Mouse (Mus musculus): Measurements from ENCODE around the gene Cox19. TPM values are rescaled to one million over a fixed set of nuclear protein-coding genes. Genes with fewer than 3 reads are reported as not detected.

The Cox19 gene
- 69.7 and 77.3 TPM in 2 replicates for polyA plus RNA-seq (2015; fragmentation: Nextera tagmentation; extraction: Ambion mirVana)

GRCm38 (mm10) chr5:139351134-139351533 lies at the start of gene Cox19:
Cox19 (minus strand) TSS chr5:139351418.
- peak within 1 kb of the TSS; percentile 27; the same call in 1 of the 2 replicates for H3K27ac ChIP-seq
- no peak within 1 kb of the TSS; the same call in 1 of the 2 replicates for H3K9ac ChIP-seq
- H3K27me3 ChIP-seq = peaks cover 28% of the 10 kb centered on the region

GRCm38 (mm10) chr5:139399991-139400390 lies 48.8 kb upstream of the Cox19 start:
- Histone ChIP-seq H3K4me2 (no peak overlapping the region), H3K27ac (no peak overlapping the region), H3K4me3 (no peak overlapping the region), H3K36me3 (no peaks in the 10 kb centered on the region), H3K4me1 (replicated peaks) (peaks cover 24% of the 10 kb centered on the region), H3K9me3 (replicated peaks) (no peaks in the 10 kb centered on the region), H3K9ac (no peak overlapping the region), H3K27me3 (no peaks in the 10 kb centered on the region)
- ATAC-seq (replicated peaks; ENCODE audit: insufficient number of reproducible peaks, insufficient read depth, low FRiP score, low read depth) = no peak
- WGBS = 65% methylated on average over 14 of the region's 14 CpGs

More at GRCm38 (mm10) chr5:139351134-139351533, at the start of gene Cox19:
- Histone ChIP-seq H3K4me3 (no peak within 1 kb of the TSS), H3K36me3 (no peaks in the 10 kb centered on the region), H3K9me3 (replicated peaks) (no peaks in the 10 kb centered on the region), H3K4me2 (no peak within 1 kb of the TSS), H3K4me1 (replicated peaks) (peaks cover 12% of the 10 kb centered on the region)
- WGBS = 37% methylated on average over 5 of the region's 5 CpGs
- ATAC-seq (replicated peaks; ENCODE audit: insufficient number of reproducible peaks, insufficient read depth, low FRiP score, low read depth) = no peak

- Histone ChIP-seq H3K4me1 (replicated peaks) (peaks cover 28% of the 10 kb centered on the region), H3K4me2 (peak overlapping the region; percentile 12; the same call in 1 of the 2 replicates), H3K4me3 (no peak overlapping the region), H3K27ac (no peak overlapping the region), H3K9ac (no peak overlapping the region), H3K36me3 (peaks cover 6% of the 10 kb centered on the region), H3K9me3 (replicated peaks) (no peaks in the 10 kb centered on the region), H3K27me3 (no peaks in the 10 kb centered on the region)
- no peak for ATAC-seq (replicated peaks; ENCODE audit: insufficient number of reproducible peaks, insufficient read depth, low FRiP score, low read depth)
- WGBS = 75% methylated on average over 5 of the region's 5 CpGs
These were observed 47.6 kb upstream of the Cox19 start for GRCm38 (mm10) chr5:139398786-139399185.

GRCm38 (mm10) chr5:139397959-139398753 lies 46.9 kb upstream of the Cox19 start:
- Histone ChIP-seq H3K4me2 (peak overlapping the region; percentile 12; the same call in 1 of the 2 replicates), H3K27me3 (no peaks in the 10 kb centered on the region), H3K27ac (peak overlapping the region; percentile 17; the same call in 1 of the 2 replicates), H3K4me3 (no peak overlapping the region), H3K9ac (no peak overlapping the region), H3K36me3 (peaks cover 12% of the 10 kb centered on the region), H3K4me1 (replicated peaks) (peaks cover 28% of the 10 kb centered on the region), H3K9me3 (replicated peaks) (no peaks in the 10 kb centered on the region)
- ATAC-seq (replicated peaks; ENCODE audit: insufficient number of reproducible peaks, insufficient read depth, low FRiP score, low read depth) = peak; percentile 77
- 16% methylated on average over 5 of the region's 5 CpGs for WGBS

- no peak for ATAC-seq (replicated peaks; ENCODE audit: insufficient number of reproducible peaks, insufficient read depth, low FRiP score, low read depth)
- no peak overlapping the region for H3K4me2 ChIP-seq
- no peak overlapping the region for H3K9ac ChIP-seq
- peak overlapping the region; percentile 17; the same call in 1 of the 2 replicates for H3K27ac ChIP-seq
- no peak overlapping the region for H3K4me3 ChIP-seq
- WGBS = 72% methylated on average over 4 of the region's 4 CpGs
- H3K36me3 ChIP-seq = peaks cover 19% of the 10 kb centered on the region
- H3K27me3 ChIP-seq = no peaks in the 10 kb centered on the region
- no peaks in the 10 kb centered on the region for H3K9me3 ChIP-seq (replicated peaks)
- H3K4me1 ChIP-seq (replicated peaks) = peaks cover 28% of the 10 kb centered on the region
These were observed 46.2 kb upstream of the Cox19 start for GRCm38 (mm10) chr5:139397359-139397916.

- Histone ChIP-seq H3K4me3 (no peak overlapping the region), H3K4me2 (no peak overlapping the region), H3K4me1 (replicated peaks) (peaks cover 40% of the 10 kb centered on the region), H3K27me3 (no peaks in the 10 kb centered on the region), H3K27ac (no peak overlapping the region), H3K9me3 (replicated peaks) (no peaks in the 10 kb centered on the region), H3K9ac (no peak overlapping the region), H3K36me3 (peaks cover 21% of the 10 kb centered on the region)
- WGBS = 91% methylated on average over 4 of the region's 4 CpGs
- ATAC-seq (replicated peaks; ENCODE audit: insufficient number of reproducible peaks, insufficient read depth, low FRiP score, low read depth) = no peak
These were observed 44.3 kb upstream of the Cox19 start for GRCm38 (mm10) chr5:139395528-139395927.

- H3K9ac ChIP-seq = no peak overlapping the region
- H3K9me3 ChIP-seq (replicated peaks) = no peaks in the 10 kb centered on the region
- 67% methylated on average over 7 of the region's 7 CpGs for WGBS
- no peak overlapping the region for H3K4me3 ChIP-seq
- H3K36me3 ChIP-seq = peaks cover 21% of the 10 kb centered on the region
- no peak for ATAC-seq (replicated peaks; ENCODE audit: insufficient number of reproducible peaks, insufficient read depth, low FRiP score, low read depth)
- no peaks in the 10 kb centered on the region for H3K27me3 ChIP-seq
- no peak overlapping the region for H3K27ac ChIP-seq
- no peak overlapping the region for H3K4me2 ChIP-seq
- peaks cover 45% of the 10 kb centered on the region for H3K4me1 ChIP-seq (replicated peaks)
These were observed 43.2 kb upstream of the Cox19 start for GRCm38 (mm10) chr5:139394399-139394798.

GRCm38 (mm10) chr5:139393197-139393588 lies 42.0 kb upstream of the Cox19 start:
- H3K9me3 ChIP-seq (replicated peaks) = no peaks in the 10 kb centered on the region
- WGBS = 93% methylated on average over 16 of the region's 16 CpGs

GRCm38 (mm10) chr5:139392219-139393196 lies 41.3 kb upstream of the Cox19 start:
- H3K4me1 ChIP-seq (replicated peaks) = peaks cover 48% of the 10 kb centered on the region

More at GRCm38 (mm10) chr5:139393197-139393588, 42.0 kb upstream of the Cox19 start:
- Histone ChIP-seq H3K27ac (no peak overlapping the region), H3K36me3 (peaks cover 21% of the 10 kb centered on the region), H3K4me2 (no peak overlapping the region), H3K4me1 (replicated peaks) (peaks cover 48% of the 10 kb centered on the region), H3K27me3 (no peaks in the 10 kb centered on the region), H3K4me3 (no peak overlapping the region), H3K9ac (no peak overlapping the region)
- ATAC-seq (replicated peaks; ENCODE audit: insufficient number of reproducible peaks, insufficient read depth, low FRiP score, low read depth) = no peak

GRCm38 (mm10) chr5:139391309-139391990 lies 40.2 kb upstream of the Cox19 start:
- ATAC-seq (replicated peaks; ENCODE audit: insufficient number of reproducible peaks, insufficient read depth, low FRiP score, low read depth) = no peak
- no peak overlapping the region for H3K4me3 ChIP-seq
- no peak overlapping the region for H3K4me2 ChIP-seq
- peaks cover 21% of the 10 kb centered on the region for H3K36me3 ChIP-seq
- 68% methylated on average over 11 of the region's 11 CpGs for WGBS
- no peaks in the 10 kb centered on the region for H3K27me3 ChIP-seq
- no peaks in the 10 kb centered on the region for H3K9me3 ChIP-seq (replicated peaks)
- H3K9ac ChIP-seq = no peak overlapping the region
- 0 out of 2 replicates have a peak overlapping the region, but pooled peaks have one; percentile 20 for H3K27ac ChIP-seq
- H3K4me1 ChIP-seq (replicated peaks) = peaks cover 46% of the 10 kb centered on the region

More at GRCm38 (mm10) chr5:139392219-139393196, 41.3 kb upstream of the Cox19 start:
- no peaks in the 10 kb centered on the region for H3K27me3 ChIP-seq
- no peaks in the 10 kb centered on the region for H3K9me3 ChIP-seq (replicated peaks)
- H3K27ac ChIP-seq = no peak overlapping the region
- no peak for ATAC-seq (replicated peaks; ENCODE audit: insufficient number of reproducible peaks, insufficient read depth, low FRiP score, low read depth)
- peaks cover 21% of the 10 kb centered on the region for H3K36me3 ChIP-seq
- H3K4me2 ChIP-seq = no peak overlapping the region
- 91% methylated on average over 37 of the region's 37 CpGs for WGBS
- H3K9ac ChIP-seq = no peak overlapping the region
- H3K4me3 ChIP-seq = no peak overlapping the region

Data from heart, embryonic 15.5 days (tissue).